Mouse (Mus musculus) layer of hippocampus, adult 18-20 months (tissue): ENCODE measurements around the gene Olfr680-ps1. TPM values are rescaled to one million over a fixed set of nuclear protein-coding genes. Genes with fewer than 3 reads are reported as not detected.
"Not testable (repeated sequence)": the region's sequence is repeated elsewhere in the genome, so short reads cannot be mapped to it uniquely, and the experiment has no call there.

Experiments used
- DNase-seq, 2 experiments: peaks; one replicate each; pipeline ENCODE4 v3.0.0; 2022; ENCODE audit warnings: low spot score in 2 of 2
- long read RNA-seq: library from polyadenylated mRNA; stranded (forward); transcript quantifications from one replicate; pipeline ENCODE4 v2.0.0, GENCODE M21; 2021
- total RNA-seq, 2 experiments: library from RNA; stranded (reverse); gene quantifications; 2 replicates each; pipeline ENCODE4 v1.2.3; 2021

The Olfr680-ps1 gene
- not detected for total RNA-seq
- long read RNA-seq, result 0 reads

DNA sequence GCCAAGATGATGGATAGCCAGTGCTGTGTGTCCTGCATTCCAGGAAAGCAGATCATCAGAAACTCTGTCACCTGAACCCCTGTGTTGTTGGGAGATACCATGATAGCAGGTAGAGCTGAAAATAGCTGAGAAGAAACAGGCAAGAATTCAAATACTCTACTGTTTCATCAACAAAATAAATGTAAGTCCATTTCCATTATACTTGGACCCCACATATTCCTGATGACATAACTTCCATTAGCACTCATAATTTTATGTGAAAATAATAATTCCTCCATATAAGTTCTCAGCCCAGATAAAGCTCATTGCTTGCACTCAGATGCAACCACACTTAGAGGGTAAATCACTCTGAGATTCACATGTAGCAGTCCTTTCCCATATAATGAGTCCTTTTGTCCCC is at the start of gene Olfr680-ps1:
Gene Olfr680-ps1, minus strand, starts transcription at position 101 of the 400 bp plus-strand sequence.
- not testable (repeated sequence) for DNase-seq

DNA sequence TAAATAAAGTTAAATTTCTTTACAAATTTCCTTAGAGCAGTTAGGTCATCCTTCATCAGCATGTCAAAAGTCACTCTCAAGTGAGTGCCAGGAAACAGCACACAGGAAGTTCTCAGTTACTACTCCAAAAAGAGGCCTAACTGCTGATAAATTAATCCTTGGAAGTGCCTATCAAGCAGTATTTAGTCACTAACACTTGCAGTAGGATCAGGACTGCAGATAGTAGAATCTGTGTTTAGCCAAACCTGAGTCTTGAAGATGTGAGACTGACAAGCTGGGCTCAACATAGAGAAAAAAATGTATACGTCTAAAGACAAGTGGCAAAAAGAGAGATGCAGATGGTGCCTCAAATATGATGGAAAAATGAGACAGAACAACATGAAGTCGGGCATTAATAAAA is 48.7 kb upstream of the Olfr680-ps1 start:
- no peak for DNase-seq

DNA sequence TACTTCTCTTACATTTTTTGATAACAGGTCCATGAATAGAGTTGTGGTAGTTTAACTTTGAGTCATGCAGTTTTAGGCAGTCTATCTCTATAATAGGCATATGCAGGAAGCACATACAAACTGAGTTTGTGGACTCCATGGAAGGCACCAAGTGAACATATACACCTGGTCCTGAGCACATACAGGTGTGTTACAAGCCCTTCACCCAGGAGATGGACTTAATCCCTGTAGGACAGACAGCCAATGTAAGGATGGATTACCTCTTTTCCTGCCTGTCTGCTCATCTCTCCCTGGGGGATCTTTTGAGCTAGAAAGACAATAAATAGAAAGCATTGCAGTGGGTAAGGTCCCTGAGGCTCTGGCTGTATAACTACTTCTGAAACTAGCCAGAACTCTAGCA is 23.9 kb upstream of the Olfr680-ps1 start, which contains the start of gene Olfr681:
Gene Olfr681, plus strand, starts transcription at position 301 of the 400 bp plus-strand sequence.
- DNase-seq, result no peak

DNA sequence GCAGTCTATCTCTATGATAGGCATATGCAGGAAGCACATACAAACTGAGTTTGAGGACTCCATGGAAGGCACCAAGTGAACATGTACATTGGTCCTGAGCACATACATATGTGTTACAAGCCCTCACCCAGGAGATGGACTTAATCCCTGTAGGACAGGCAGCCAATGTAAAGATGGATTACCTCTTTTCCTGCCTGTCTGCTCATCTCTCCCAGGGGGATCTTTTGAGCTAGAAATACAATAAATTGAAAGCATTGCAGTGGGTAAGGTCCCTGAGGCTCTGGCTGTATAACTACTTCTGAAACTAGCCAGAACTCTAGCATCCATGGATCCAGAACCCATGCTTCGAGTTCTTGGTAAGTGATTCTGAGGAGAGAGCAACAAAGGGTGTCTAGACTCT is 11.7 kb downstream of the Olfr680-ps1 start, which contains the start of gene Olfr679:
Gene Olfr679, plus strand, starts transcription at position 301 of the 400 bp plus-strand sequence.
- no peak for DNase-seq

DNA sequence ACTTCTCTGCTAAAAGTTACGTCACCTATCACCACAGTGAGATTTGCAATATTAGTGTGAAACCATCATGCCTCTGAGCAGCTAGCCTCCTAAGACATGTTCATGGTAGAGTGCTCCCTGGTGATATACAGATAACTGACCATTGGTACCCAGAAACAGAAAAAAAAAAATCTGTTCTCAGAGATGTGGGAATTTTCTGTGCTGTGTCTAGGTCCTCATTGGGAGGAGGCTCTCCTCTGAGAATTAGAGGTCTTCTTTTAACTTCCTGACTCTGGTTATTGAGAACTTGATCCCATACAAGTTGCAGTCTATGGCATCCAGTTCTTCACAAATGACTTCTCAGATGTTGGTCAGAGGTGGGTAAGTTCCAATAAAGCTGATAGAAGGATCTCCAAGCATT is 28.4 kb downstream of the Olfr680-ps1 start, which contains the start of gene Olfr678:
Gene Olfr678, plus strand, starts transcription at position 301 of the 400 bp plus-strand sequence.
- no peak for DNase-seq

DNA sequence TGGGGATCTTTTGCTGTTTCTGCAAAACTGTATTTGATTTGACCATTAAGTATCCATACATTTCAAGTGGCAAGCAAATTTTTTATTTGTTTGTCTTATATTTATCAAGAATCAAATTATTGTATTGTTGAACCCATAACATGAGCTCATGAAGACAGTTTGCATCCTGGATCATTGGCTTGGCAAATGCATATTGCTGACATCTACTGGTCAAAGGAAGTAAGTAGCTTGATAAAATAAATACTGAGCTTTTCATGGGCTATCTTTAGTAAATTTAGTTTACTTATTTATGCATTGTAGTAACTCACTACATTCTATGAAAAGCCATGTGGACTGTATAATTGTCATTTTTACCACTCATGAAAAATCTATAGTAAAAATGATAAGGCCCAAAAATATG is 33.7 kb downstream of the Olfr680-ps1 start:
- no peak for DNase-seq

Other genes starting within 250 kb of the Olfr680-ps1 start
- gene Usp17la, start 235.8 kb downstream of the Olfr680-ps1 start, total RNA-seq, result not detected
- not detected for gene Olfr665, start 214.8 kb downstream of the Olfr680-ps1 start, total RNA-seq
- not detected for gene Olfr666, start 196.9 kb downstream of the Olfr680-ps1 start, total RNA-seq
- gene Olfr667, start 171.3 kb downstream of the Olfr680-ps1 start, total RNA-seq, result not detected
- gene Olfr668, start 164.8 kb downstream of the Olfr680-ps1 start, total RNA-seq, result not detected
- gene Olfr669, start 158.6 kb downstream of the Olfr680-ps1 start, total RNA-seq, result not detected
- not detected for gene Olfr670, start 130.2 kb downstream of the Olfr680-ps1 start, total RNA-seq
- gene Olfr671, start 113.7 kb downstream of the Olfr680-ps1 start, total RNA-seq, result not detected
- not detected for gene Olfr672, start 90.8 kb downstream of the Olfr680-ps1 start, total RNA-seq
- gene Olfr675, start 64.4 kb downstream of the Olfr680-ps1 start, total RNA-seq, result not detected
- not detected for gene Olfr676, start 60.1 kb downstream of the Olfr680-ps1 start, total RNA-seq
- gene Olfr677, start 41.4 kb downstream of the Olfr680-ps1 start, total RNA-seq, result not detected
- gene Olfr678, start 28.3 kb downstream of the Olfr680-ps1 start, total RNA-seq, result not detected
- not detected for gene Olfr679, start 11.6 kb downstream of the Olfr680-ps1 start, total RNA-seq
- not detected for gene Olfr681, start 24.0 kb upstream of the Olfr680-ps1 start, total RNA-seq
- gene Olfr683, start 54.2 kb upstream of the Olfr680-ps1 start, total RNA-seq, result not detected
- gene Olfr684, start 70.8 kb upstream of the Olfr680-ps1 start, total RNA-seq, result not detected
- gene Olfr685, start 93.2 kb upstream of the Olfr680-ps1 start, total RNA-seq, result not detected
- gene Olfr686, start 114.7 kb upstream of the Olfr680-ps1 start, total RNA-seq, result not detected
- gene Olfr688, start 195.3 kb upstream of the Olfr680-ps1 start, total RNA-seq, result not detected
- not detected for gene Olfr689, start 218.3 kb upstream of the Olfr680-ps1 start, total RNA-seq
- under 1 TPM; 0.25 to 0.64 TPM for gene Olfr690, start 241.3 kb upstream of the Olfr680-ps1 start, total RNA-seq
- under 1 TPM; 0.35 to 0.36 TPM for gene Olfr691, start 249.5 kb upstream of the Olfr680-ps1 start, total RNA-seq